Mouse (Mus musculus) ES-E14 (cell line): ENCODE results near the gene Srgap1. TPM values are rescaled to one million over a fixed set of nuclear protein-coding genes. Genes with fewer than 3 reads are reported as not detected.

Experiments used
- DNase-seq: peaks from one replicate; pipeline ENCODE4 v3.0.0-alpha.2; 2013; ENCODE audit warnings: low read depth, low spot score
- H3K27ac ChIP-seq: 2 replicates; pipeline ENCODE4 v1.5.1; 2012; ENCODE audit warnings: low read depth, mild to moderate bottlenecking, low read length, moderate library complexity, mixed read lengths; ENCODE audit not compliant: poor library complexity, insufficient read depth, severe bottlenecking
- H3K36me3 ChIP-seq: 2 replicates; pipeline ENCODE4 v1.6.1; 2012; ENCODE audit warnings: mild to moderate bottlenecking, low read length, moderate library complexity, mixed read lengths; ENCODE audit not compliant: control insufficient read depth, poor library complexity, insufficient read depth, severe bottlenecking
- H3K4me1 ChIP-seq, 2 experiments: fragments of 150-350 bp in 1 of 2; sonication (generic) in 1 of 2; 2 replicates each; pipeline ENCODE4 v1.6.1; 2012; ENCODE audit warnings: low read length in 2 of 2, mild to moderate bottlenecking in 1 of 2, mixed read lengths in 1 of 2; ENCODE audit not compliant: control insufficient read depth in 2 of 2, insufficient read depth in 2 of 2, poor library complexity in 1 of 2
- H3K4me3 ChIP-seq, 2 experiments: fragments of 150-350 bp in 1 of 2; sonication (generic) in 1 of 2; 2 replicates each; pipeline ENCODE4 v1.5.1; 2012; ENCODE audit warnings: low read length in 2 of 2, low read depth in 1 of 2, mild to moderate bottlenecking in 1 of 2, mixed read lengths in 1 of 2; ENCODE audit not compliant: insufficient read depth in 1 of 2, poor library complexity in 1 of 2, severe bottlenecking in 1 of 2
- H3K9ac ChIP-seq: 2 replicates; pipeline ENCODE4 v1.6.1; 2012; ENCODE audit warnings: low read depth, mild to moderate bottlenecking, low read length, mixed read lengths; ENCODE audit not compliant: poor library complexity, insufficient read depth, severe bottlenecking
- H3K9me3 ChIP-seq: fragments of 150-350 bp; sonication (generic); 2 replicates; pipeline ENCODE4 v1.6.1; 2012; ENCODE audit warnings: low read depth, mild to moderate bottlenecking, low read length; ENCODE audit not compliant: control insufficient read depth, insufficient read depth
- CHD2 ChIP-seq: IDR thresholded peaks from 2 replicates; pipeline ENCODE4 v1.6.1; 2014; ENCODE audit warnings: mild to moderate bottlenecking, low read depth, low read length, inconsistent platforms
- HCFC1 ChIP-seq: IDR thresholded peaks from 2 replicates; pipeline ENCODE4 v1.6.1; 2012; ENCODE audit warnings: low read length, inconsistent platforms, borderline replicate concordance; ENCODE audit not compliant: insufficient read depth
- MAFK ChIP-seq: IDR thresholded peaks from 2 replicates; pipeline ENCODE4 v1.6.1; 2014; ENCODE audit warnings: mild to moderate bottlenecking, low read depth, low read length, inconsistent platforms; ENCODE audit not compliant: insufficient read depth
- ZC3H11A ChIP-seq: IDR thresholded peaks from 2 replicates; pipeline ENCODE4 v1.6.1; 2012; ENCODE audit warnings: low read depth, mild to moderate bottlenecking, inconsistent platforms, low read length, borderline replicate concordance
- ZNF384 ChIP-seq: IDR thresholded peaks from 2 replicates; pipeline ENCODE4 v1.6.1; 2012; ENCODE audit warnings: low read depth, low read length, inconsistent platforms
- in situ Hi-C, 2 experiments: fragments of 600-800 bp; cut with MboI; formaldehyde crosslinking; loops; one replicate each; pipeline ENCODE4 v1.15.1; 2025; ENCODE audit warnings: low sequenced_read_pairs in 2 of 2, inconsistent platforms in 1 of 2; ENCODE audit not compliant: unreplicated experiment in 2 of 2
- total RNA-seq: library from RNA; depleted of rRNA; stranded (reverse); fragments of 300-350 nt; gene quantifications from 2 replicates; pipeline ENCODE4 v1.2.3, GENCODE M21; 2012

Gene Srgap1
- total RNA-seq, 1 experiment = 0.94 TPM

- in situ Hi-C loops = no loop called here
- Histone ChIP-seq H3K4me1 (peaks cover 0 to 2% of the 10 kb centered on the region in 2 experiments; a peak in 1 of 4 replicates), H3K27ac (no peak overlapping the region), H3K9me3 (no peaks in the 10 kb centered on the region), H3K4me3 (no peak overlapping the region), H3K36me3 (no peaks in the 10 kb centered on the region), H3K9ac (no peak overlapping the region)
- no peak for DNase-seq
- TF ChIP-seq MAFK (no peak), HCFC1 (no peak), ZC3H11A (no peak), CHD2 (no peak), ZNF384 (no peak)
Measured at GRCm38 (mm10) chr10:121788536-121788935, 258.6 kb downstream of the Srgap1 start.

GRCm38 (mm10) chr10:121781159-121781558 is 266.0 kb downstream of the Srgap1 start:
- Histone ChIP-seq H3K36me3 (no peaks in the 10 kb centered on the region), H3K4me1 (peaks cover 0 to 5% of the 10 kb centered on the region in 2 experiments; a peak in 1 of 4 replicates), H3K4me3 (no peak overlapping the region; a peak in 1 of 4 replicates), H3K9ac (no peak overlapping the region), H3K27ac (no peak overlapping the region), H3K9me3 (no peaks in the 10 kb centered on the region)
- TF ChIP-seq ZNF384 = no peak
- TF ChIP-seq CHD2 = no peak
- TF ChIP-seq ZC3H11A = no peak
- TF ChIP-seq HCFC1 = no peak
- no peak for TF ChIP-seq MAFK
- in situ Hi-C loops = no loop called here
- DNase-seq = peak; percentile 41

DNA sequence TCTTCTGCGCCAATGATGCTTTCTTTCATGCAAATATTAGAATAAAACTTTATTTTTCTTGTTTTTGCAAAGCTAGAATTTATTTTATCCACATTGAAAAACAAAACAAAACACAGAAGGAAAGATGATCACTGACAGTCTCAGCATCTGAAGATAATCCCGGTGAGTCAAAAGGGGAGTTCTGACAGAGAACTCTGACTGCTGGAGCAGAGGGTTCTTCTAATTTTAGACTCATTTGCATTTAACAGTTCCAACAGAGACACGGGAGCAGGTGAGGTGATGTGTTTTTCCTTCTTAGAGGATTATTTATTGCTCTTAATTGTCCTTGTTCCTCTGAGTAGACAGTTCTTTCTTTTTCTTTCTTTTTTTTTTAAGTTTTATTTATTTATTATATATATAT is 271.1 kb downstream of the Srgap1 start:
- Histone ChIP-seq H3K36me3 (no peaks in the 10 kb centered on the region), H3K4me1 (peaks cover 0 to 4% of the 10 kb centered on the region in 2 experiments; a peak in 1 of 4 replicates)
- in situ Hi-C loops = no loop called here

DNA sequence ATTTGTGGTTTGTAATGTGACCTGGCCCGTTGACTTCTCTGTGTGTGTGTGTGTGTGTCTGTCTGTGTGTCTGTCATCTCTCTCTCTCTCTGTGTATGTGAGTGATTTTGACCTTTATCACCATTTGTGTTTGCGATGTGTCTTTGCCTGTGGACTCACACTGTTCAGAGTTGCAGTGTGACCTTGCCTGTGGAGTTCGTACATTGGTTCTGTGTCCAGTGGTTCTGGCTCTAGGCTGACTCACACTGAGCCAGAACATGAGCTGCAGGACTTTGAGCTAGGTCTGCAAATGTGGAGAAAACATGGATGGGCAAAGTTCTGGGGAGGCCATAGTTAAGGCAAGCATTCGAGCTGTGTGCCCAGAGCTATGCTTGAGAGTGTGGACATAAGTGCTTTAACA is 273.3 kb downstream of the Srgap1 start:
- TF ChIP-seq MAFK = no peak
- DNase-seq = no peak
- in situ Hi-C loops = loop anchor here in 1 of 2 experiments (25.0 kb wide), 1 partner anchor 263 kb away; the partner anchor contains the start of gene Srgap1
- Histone ChIP-seq H3K4me1 (peaks cover 0 to 5% of the 10 kb centered on the region in 2 experiments; a peak in 1 of 4 replicates), H3K4me3 (no peak overlapping the region), H3K27ac (no peak overlapping the region), H3K9ac (no peak overlapping the region), H3K9me3 (no peaks in the 10 kb centered on the region), H3K36me3 (no peaks in the 10 kb centered on the region)

More for the DNA sequence above, 271.1 kb downstream of the Srgap1 start:
- Histone ChIP-seq H3K27ac (no peak overlapping the region), H3K4me3 (no peak overlapping the region), H3K9me3 (no peaks in the 10 kb centered on the region), H3K9ac (no peak overlapping the region)
- no peak for DNase-seq
- TF ChIP-seq CHD2 (no peak), ZC3H11A (no peak)
